Mouse (Mus musculus) hindbrain, postnatal 0 days (tissue): ENCODE data around the gene Rnf115. TPM values are rescaled to one million over a fixed set of nuclear protein-coding genes. Genes with fewer than 3 reads are reported as not detected.
A peak's percentile ranks its signal among the peaks of the same experiment; 100 is the strongest.

Experiments
- ATAC-seq: fragments of 200-750 bp; cut with Nextera tagmentation; 2 replicates; pipeline ENCODE4 v1.8.0; 2017; ENCODE audit warnings: mild to moderate bottlenecking, moderate TSS enrichment, moderate library complexity
- DNase-seq: peaks from one replicate; pipeline ENCODE4 v3.0.0-alpha.2; 2015; ENCODE audit warnings: low spot score
- H3K27ac ChIP-seq: fragments of 300-500 bp; sonication (generic); 2 replicates; pipeline ENCODE4 v1.5.1; 2014; ENCODE audit warnings: mild to moderate bottlenecking
- H3K27me3 ChIP-seq: fragments of 300-500 bp; sonication (generic); 2 replicates; pipeline ENCODE4 v1.6.1; 2014; ENCODE audit warnings: low read length, mixed read lengths; ENCODE audit not compliant: insufficient read depth
- H3K36me3 ChIP-seq: fragments of 300-500 bp; sonication (generic); 2 replicates; pipeline ENCODE4 v1.6.1; 2014; ENCODE audit warnings: low read length, mixed read lengths; ENCODE audit not compliant: insufficient read depth
- H3K4me1 ChIP-seq: fragments of 300-500 bp; sonication (generic); 2 replicates; pipeline ENCODE4 v1.6.1; 2014; ENCODE audit warnings: antibody characterized with exemption, low read length, mixed read lengths; ENCODE audit not compliant: insufficient read depth
- H3K4me2 ChIP-seq: fragments of 300-500 bp; sonication (generic); 2 replicates; pipeline ENCODE4 v1.6.1; 2014; ENCODE audit warnings: low read depth, mild to moderate bottlenecking, low read length, moderate library complexity, mixed read lengths
- H3K4me3 ChIP-seq: fragments of 300-500 bp; sonication (generic); 2 replicates; pipeline ENCODE4 v1.5.1; 2014; ENCODE audit warnings: low read length
- H3K9ac ChIP-seq: fragments of 300-500 bp; sonication (generic); replicated peaks from 2 replicates; pipeline ENCODE4 v1.6.1; 2014; ENCODE audit warnings: mild to moderate bottlenecking, low read length, moderate library complexity, mixed read lengths
- H3K9me3 ChIP-seq: fragments of 300-500 bp; sonication (generic); 2 replicates; pipeline ENCODE4 v1.6.1; 2016; ENCODE audit warnings: low read length, mixed read lengths
- CTCF ChIP-seq: IDR thresholded peaks from 2 replicates; pipeline ENCODE4 v1.5.1; 2016; ENCODE audit warnings: antibody characterized with exemption, control low read depth, low read depth
- WGBS: fragments of 180-500 bp; shearing (Covaris S2); extraction: QIAGEN DNeasy Blood & Tissue Kit; methylation state at CpG from one replicate; pipeline ENCODE4 v1.1.7; 2014; 5-methylcytosine and 5-hydroxymethylcytosine counted together
- polyA plus RNA-seq: library from polyadenylated mRNA; unstranded; fragments of >200 nt; fragmentation: Nextera tagmentation; extraction: Ambion mirVana; gene quantifications from 2 replicates; pipeline ENCODE4 v1.2.1, GENCODE M21; 2015
- total RNA-seq: library from RNA; depleted of rRNA; stranded (reverse); fragments of >200 nt; gene quantifications from 2 replicates; pipeline ENCODE4 v1.2.3, GENCODE M21; 2014

Gene Rnf115
- total and polyA plus RNA-seq, 2 experiments from 2014 or later, result 53.8 to 81.2 TPM

DNA sequence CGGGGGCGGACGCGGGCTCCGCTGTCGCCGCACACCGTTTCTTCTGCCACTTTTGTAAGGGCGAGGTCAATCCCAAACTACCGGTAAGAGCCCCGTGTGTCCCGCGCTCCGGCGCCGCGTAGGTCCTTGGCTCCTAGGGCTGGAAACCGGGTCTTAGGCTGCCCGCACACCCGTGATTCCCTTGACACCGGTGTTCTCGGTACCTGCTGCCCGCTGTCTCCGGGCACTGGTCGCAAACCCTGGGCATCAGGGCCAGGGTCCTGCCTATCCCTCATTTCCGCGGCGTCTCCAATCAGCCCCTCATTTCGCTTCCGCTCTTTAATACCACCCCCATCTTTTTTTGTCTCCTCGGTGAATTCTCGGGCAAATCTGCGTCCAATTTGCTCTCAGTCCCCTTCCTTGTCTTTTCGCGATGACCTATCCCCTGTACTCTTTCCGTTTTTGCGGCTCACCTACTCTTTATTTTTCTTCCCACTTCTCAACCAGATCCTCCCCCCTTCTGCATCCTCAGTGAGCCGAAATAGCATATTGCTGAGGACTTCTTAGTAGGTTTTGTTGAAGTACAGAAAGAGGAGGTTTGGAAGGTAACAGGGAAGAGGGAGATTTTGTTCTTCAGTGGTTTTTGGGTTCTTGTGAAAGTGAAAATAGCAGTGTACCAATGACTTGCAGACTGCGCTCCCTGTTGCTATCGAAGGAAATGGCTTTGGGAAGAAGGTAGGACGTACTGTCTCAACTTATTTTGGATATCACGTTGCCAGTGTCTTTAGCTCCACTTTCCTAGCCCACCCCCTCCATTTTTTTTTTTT, 567 bp downstream of the Rnf115 start:
- DNase-seq, result peak; percentile 18
- Histone ChIP-seq H3K4me1 (peaks cover 10% of the 10 kb centered on the region; the same call in 1 of the 2 replicates), H3K36me3 (0 out of 2 replicates have a peak, but pooled peaks cover 5% of the 10 kb centered on the region), H3K27me3 (no peaks in the 10 kb centered on the region), H3K27ac (peak overlapping the region; percentile 89), H3K9ac (peak overlapping the region; percentile 78), H3K4me3 (peak overlapping the region; percentile 80), H3K4me2 (peak overlapping the region; percentile 69), H3K9me3 (no peaks in the 10 kb centered on the region)
- ATAC-seq, result no peak; the same call in 1 of the 2 replicates
- under 1% methylated on average over 42 of the region's 42 CpGs for WGBS
- no peak for TF ChIP-seq CTCF

DNA sequence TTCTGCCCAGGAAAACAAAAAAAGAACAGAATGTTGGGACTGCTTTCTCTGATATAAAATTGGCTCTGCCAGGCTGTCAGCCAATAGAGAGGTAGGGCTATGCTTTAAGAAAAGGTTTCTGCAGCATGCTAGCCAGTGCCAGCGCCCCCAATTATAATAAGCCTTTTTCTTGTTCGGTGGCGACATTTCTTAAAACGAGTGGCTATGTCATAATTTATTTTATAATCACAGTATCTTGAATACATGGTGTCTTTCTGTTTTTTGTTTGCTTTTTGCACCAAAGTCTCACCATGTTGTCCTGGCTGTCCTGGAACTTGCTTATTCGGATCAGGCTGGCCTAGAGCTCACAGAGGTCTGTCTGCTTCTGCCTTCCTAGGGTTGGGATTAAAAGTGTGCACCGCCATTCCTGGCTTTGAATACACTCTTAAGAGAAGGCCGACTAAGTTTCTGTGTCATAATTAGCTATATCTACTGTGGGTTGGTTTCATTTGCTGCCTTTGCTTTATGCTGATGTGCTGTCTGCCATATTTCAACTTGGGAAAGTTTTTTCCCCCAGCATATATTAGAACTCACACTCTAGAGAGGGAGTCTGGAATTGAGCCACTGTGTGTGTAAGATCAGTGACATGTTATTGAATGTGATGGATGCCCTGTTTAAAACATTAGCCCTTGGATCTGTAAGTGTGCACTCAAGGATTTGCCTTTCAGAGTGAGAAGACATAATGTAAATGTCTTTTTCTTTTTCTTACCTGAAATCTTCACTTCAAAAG, 1.4 kb downstream of the Rnf115 start:
- peak overlapping the region; percentile 89 for H3K27ac ChIP-seq
- no peaks in the 10 kb centered on the region for H3K9me3 ChIP-seq
- H3K4me2 ChIP-seq, result peak overlapping the region; percentile 69
- no peak for DNase-seq
- H3K27me3 ChIP-seq, result no peaks in the 10 kb centered on the region
- H3K4me1 ChIP-seq, result peaks cover 10% of the 10 kb centered on the region; the same call in 1 of the 2 replicates
- WGBS, result 38% methylated on average over 7 of the region's 7 CpGs
- peak overlapping the region; percentile 78 for H3K9ac ChIP-seq
- peak overlapping the region; percentile 80 for H3K4me3 ChIP-seq
- no peak for TF ChIP-seq CTCF
- no peaks in the 10 kb centered on the region for H3K36me3 ChIP-seq
- ATAC-seq, result no peak

DNA sequence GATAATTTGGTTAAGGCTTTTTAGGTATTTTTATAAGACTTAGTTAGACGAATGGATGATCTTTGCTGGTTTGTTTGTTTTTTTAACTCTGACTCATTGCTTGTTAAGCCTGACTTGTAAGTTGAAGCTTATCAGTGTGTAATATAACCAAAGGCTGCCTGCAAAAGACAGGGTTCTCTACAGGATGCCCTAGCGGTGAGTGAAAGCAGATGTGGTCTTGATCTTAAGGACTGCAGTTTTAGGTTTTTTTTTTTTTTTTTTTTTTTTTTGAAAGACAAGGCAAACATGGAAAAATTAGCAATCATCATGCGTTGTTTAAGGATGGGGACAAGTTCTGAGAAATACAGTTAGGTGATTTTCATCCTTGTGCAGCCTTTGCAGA, 1.9 kb downstream of the Rnf115 start:
- no peak for ATAC-seq
- Histone ChIP-seq H3K36me3 (no peaks in the 10 kb centered on the region), H3K4me2 (peak overlapping the region; percentile 69; the same call in 1 of the 2 replicates), H3K9me3 (no peaks in the 10 kb centered on the region), H3K9ac (no peak overlapping the region), H3K4me3 (no peak overlapping the region), H3K27me3 (no peaks in the 10 kb centered on the region), H3K27ac (no peak overlapping the region), H3K4me1 (peaks cover 10% of the 10 kb centered on the region; the same call in 1 of the 2 replicates)
- no peak for DNase-seq
- WGBS, result 71% methylated on average over 3 of the region's 3 CpGs
- no peak for TF ChIP-seq CTCF

- H3K27ac ChIP-seq, result no peak overlapping the region
- WGBS, result 60% methylated on average over 5 of the region's 5 CpGs
- TF ChIP-seq CTCF, result no peak
These were observed 3.3 kb downstream of the Rnf115 start for GRCm38 (mm10) chr3:96730785-96731184.

GRCm38 (mm10) chr3:96733984-96734383, 6.5 kb downstream of the Rnf115 start:
- no peaks in the 10 kb centered on the region for H3K9me3 ChIP-seq
- no peak overlapping the region for H3K4me3 ChIP-seq
- peaks cover 2% of the 10 kb centered on the region; the same call in 1 of the 2 replicates for H3K4me1 ChIP-seq
- H3K27me3 ChIP-seq, result no peaks in the 10 kb centered on the region
- no peak for TF ChIP-seq CTCF
- H3K27ac ChIP-seq, result no peak overlapping the region
- DNase-seq (no peak), ATAC-seq (no peak)
- no peaks in the 10 kb centered on the region for H3K36me3 ChIP-seq
- H3K4me2 ChIP-seq, result no peak overlapping the region
- no peak overlapping the region for H3K9ac ChIP-seq
- 97% methylated on average over 1 of the region's 1 CpGs for WGBS

More at GRCm38 (mm10) chr3:96730785-96731184, 3.3 kb downstream of the Rnf115 start:
- H3K9ac ChIP-seq, result no peak overlapping the region
- no peak overlapping the region for H3K4me3 ChIP-seq
- peaks cover 10% of the 10 kb centered on the region; the same call in 1 of the 2 replicates for H3K4me1 ChIP-seq
- ATAC-seq (no peak), DNase-seq (no peak)
- H3K36me3 ChIP-seq, result no peaks in the 10 kb centered on the region
- no peaks in the 10 kb centered on the region for H3K9me3 ChIP-seq
- H3K4me2 ChIP-seq, result no peak overlapping the region
- no peaks in the 10 kb centered on the region for H3K27me3 ChIP-seq

GRCm38 (mm10) chr3:96735200-96735599, 7.7 kb downstream of the Rnf115 start:
- no peak for TF ChIP-seq CTCF
- no peaks in the 10 kb centered on the region for H3K27me3 ChIP-seq
- no peak overlapping the region for H3K4me2 ChIP-seq
- no peak overlapping the region for H3K4me3 ChIP-seq
- no peak for ATAC-seq
- no peaks in the 10 kb centered on the region for H3K36me3 ChIP-seq
- H3K4me1 ChIP-seq, result no peaks in the 10 kb centered on the region; the same call in 1 of the 2 replicates
- 77% methylated on average over 2 of the region's 2 CpGs for WGBS
- H3K9ac ChIP-seq, result no peak overlapping the region
- no peaks in the 10 kb centered on the region for H3K9me3 ChIP-seq
- no peak overlapping the region for H3K27ac ChIP-seq
- no peak for DNase-seq
